16 mouse cellular contexts compared by ENCODE assay signal in the genomic region with DNA sequence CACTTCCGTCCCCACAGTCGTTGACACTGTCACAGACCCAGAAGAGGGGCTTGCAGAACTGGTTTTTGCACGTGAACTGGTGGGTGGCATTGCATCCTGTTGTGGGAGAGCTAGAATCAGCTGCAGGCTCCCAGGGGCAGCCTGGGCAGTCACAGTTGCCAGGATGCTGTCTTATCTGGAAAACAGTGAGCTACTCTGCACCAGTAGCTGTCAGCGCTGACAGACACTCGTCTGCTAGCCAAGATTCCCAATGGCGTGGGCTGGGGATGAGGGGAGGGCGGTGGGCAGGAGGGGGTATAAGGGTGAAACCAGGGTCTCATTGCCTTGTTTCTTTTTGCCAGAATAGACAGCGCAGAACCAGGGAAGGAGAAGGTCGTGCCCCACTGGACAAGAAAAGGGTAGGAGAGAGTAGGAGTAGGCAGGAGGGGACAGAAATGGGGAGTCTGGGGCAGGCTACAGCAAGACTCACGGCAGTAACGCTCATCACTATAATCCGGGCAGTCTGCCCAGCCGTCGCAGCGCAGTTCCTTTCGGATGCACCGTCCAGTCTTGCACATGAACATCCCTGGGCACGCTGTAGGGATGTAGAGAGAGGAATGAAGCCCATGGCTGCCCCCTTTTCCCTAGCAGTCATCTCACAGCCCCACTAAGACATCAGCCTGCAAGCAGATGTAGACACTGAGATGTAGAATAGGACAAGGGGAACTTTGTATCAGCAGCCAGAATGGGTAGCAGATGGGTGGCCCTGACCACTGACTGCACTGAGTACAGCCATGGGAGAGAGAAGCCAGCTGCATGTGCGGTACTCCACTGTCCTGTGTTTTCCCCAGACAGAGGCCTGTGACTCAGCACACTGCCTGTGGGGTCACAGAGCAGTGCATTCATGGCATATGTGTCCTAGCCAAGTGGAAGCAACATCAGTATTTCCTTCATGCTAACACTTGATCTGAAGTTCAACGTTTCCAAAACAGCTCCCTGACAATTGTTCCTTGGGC. TPM values are rescaled to one million over a fixed set of nuclear protein-coding genes. Genes with fewer than 3 reads are reported as not detected.
DNase-seq lines count a peak whose midpoint lies in the region; ATAC-seq and TF ChIP-seq lines count a peak whose summit lies in the region.
"Had no signal": no experiment of that assay in that cellular context is flagged by ENCODE, and none has a peak within 500 bp of the region (broad histone marks: within the 10 kb centered on the region; RNA-seq: fewer than 3 reads in every experiment).

No protein-coding gene starts in this region.

- no peak for TF ChIP-seq CTCF in hindbrain, postnatal 0 days (IDR thresholded peaks at IDR 0.05; ENCODE audit: low read depth)
- no peak for TF ChIP-seq CTCF in lung, postnatal 0 days (IDR thresholded peaks at IDR 0.05)

- no peak overlapping the region for H3K9ac ChIP-seq in hindbrain, postnatal 0 days (replicated peaks; ENCODE audit: low read length)
- no peak overlapping the region for H3K9ac ChIP-seq in lung, postnatal 0 days (replicated peaks; ENCODE audit: low read depth)
- no peak overlapping the region for H3K9ac ChIP-seq in embryonic facial prominence, embryonic 14.5 days (ENCODE audit: low read depth, low read length)
- H3K9ac ChIP-seq: embryonic facial prominence, embryonic 12.5 days; intestine, embryonic 15.5 days; liver, embryonic 14.5 days had no signal

- H3K4me1 ChIP-seq in hindbrain, postnatal 0 days (ENCODE audit: insufficient read depth, low read length) = no peaks in the 10 kb centered on the region
- no peaks in the 10 kb centered on the region for H3K4me1 ChIP-seq in hindbrain, embryonic 10.5 days (replicated peaks)
- no peaks in the 10 kb centered on the region for H3K4me1 ChIP-seq in lung, postnatal 0 days (ENCODE audit: insufficient read depth, low read depth, low read length)
- no peaks in the 10 kb centered on the region for H3K4me1 ChIP-seq in embryonic facial prominence, embryonic 14.5 days (ENCODE audit: control insufficient read depth, insufficient read depth, low read length)
- H3K4me1 ChIP-seq: embryonic facial prominence, embryonic 12.5 days; intestine, embryonic 15.5 days; limb, embryonic 10.5 days had no signal

- peak; percentile 90 for DNase-seq in heart, adult 11 months
- DNase-seq in heart, adult 8-10 months (ENCODE audit: low spot score) = no peak
- DNase-seq in hindbrain, postnatal 0 days (ENCODE audit: low spot score) = peak; percentile 51
- no peak for DNase-seq in hindbrain, embryonic 10.5 days (ENCODE audit: low spot score)
- peak; percentile 49 for DNase-seq in lung, postnatal 0 days (ENCODE audit: low spot score)
- no peak for DNase-seq in lung, postnatal 14 days
- no peak for DNase-seq in embryonic facial prominence, embryonic 14.5 days (ENCODE audit: low spot score)
- DNase-seq in adrenal gland, postnatal 10 days = no peak
- DNase-seq: gastrocnemius, postnatal 36 days; kidney, postnatal 14 days; right cerebral cortex, postnatal 4 days; thymus, postnatal 25 days had no signal

- no peaks in the 10 kb centered on the region for H3K27me3 ChIP-seq in hindbrain, postnatal 0 days (ENCODE audit: insufficient read depth, low read length)
- H3K27me3 ChIP-seq in hindbrain, embryonic 10.5 days (ENCODE audit: insufficient read depth, poor library complexity, severe bottlenecking) = no peaks in the 10 kb centered on the region
- H3K27me3 ChIP-seq in lung, postnatal 0 days (replicated peaks; ENCODE audit: insufficient read depth, low read length) = no peaks in the 10 kb centered on the region
- no peaks in the 10 kb centered on the region for H3K27me3 ChIP-seq in embryonic facial prominence, embryonic 14.5 days (replicated peaks; ENCODE audit: control insufficient read depth, insufficient read depth, low read length)
- H3K27me3 ChIP-seq: embryonic facial prominence, embryonic 12.5 days; intestine, embryonic 15.5 days had no signal

- H3K4me3 ChIP-seq in hindbrain, postnatal 0 days (ENCODE audit: low read length) = no peak overlapping the region
- H3K4me3 ChIP-seq in hindbrain, embryonic 10.5 days = no peak overlapping the region
- H3K4me3 ChIP-seq in lung, postnatal 0 days (ENCODE audit: low read depth, low read length) = no peak overlapping the region
- H3K4me3 ChIP-seq in embryonic facial prominence, embryonic 14.5 days (ENCODE audit: low read depth, low read length) = no peak overlapping the region
- H3K4me3 ChIP-seq: embryonic facial prominence, embryonic 12.5 days; intestine, embryonic 15.5 days; limb, embryonic 10.5 days had no signal

- peak overlapping the region; percentile 41; the same call in 1 of the 2 replicates for H3K27ac ChIP-seq in hindbrain, postnatal 0 days
- no peak overlapping the region for H3K27ac ChIP-seq in hindbrain, embryonic 10.5 days
- H3K27ac ChIP-seq in lung, postnatal 0 days (ENCODE audit: low read length) = no peak overlapping the region
- H3K27ac ChIP-seq in embryonic facial prominence, embryonic 14.5 days (replicated peaks; ENCODE audit: low read depth, low read length) = no peak overlapping the region
- H3K27ac ChIP-seq: embryonic facial prominence, embryonic 12.5 days; intestine, embryonic 15.5 days; limb, embryonic 10.5 days; liver, embryonic 14.5 days had no signal

- H3K36me3 ChIP-seq in hindbrain, postnatal 0 days (ENCODE audit: insufficient read depth, low read length) = no peaks in the 10 kb centered on the region
- H3K36me3 ChIP-seq in hindbrain, embryonic 10.5 days = no peaks in the 10 kb centered on the region
- H3K36me3 ChIP-seq in lung, postnatal 0 days (ENCODE audit: insufficient read depth, low read length) = no peaks in the 10 kb centered on the region
- no peaks in the 10 kb centered on the region for H3K36me3 ChIP-seq in embryonic facial prominence, embryonic 14.5 days (ENCODE audit: control insufficient read depth, insufficient read depth, low read length)
- H3K36me3 ChIP-seq: embryonic facial prominence, embryonic 12.5 days; limb, embryonic 10.5 days had no signal

- WGBS in hindbrain, postnatal 0 days = 46% methylated on average over 20 of the region's 20 CpGs
- 78% methylated on average over 20 of the region's 20 CpGs for WGBS in hindbrain, embryonic 10.5 days
- WGBS in lung, postnatal 0 days = 65% methylated on average over 20 of the region's 20 CpGs
- 78% methylated on average over 20 of the region's 20 CpGs for WGBS in embryonic facial prominence, embryonic 14.5 days

- TF ChIP-seq EP300 in lung, postnatal 0 days (IDR thresholded peaks at IDR 0.05) = no peak

- no peaks in the 10 kb centered on the region for H3K9me3 ChIP-seq in hindbrain, postnatal 0 days (ENCODE audit: low read length)
- H3K9me3 ChIP-seq in hindbrain, embryonic 10.5 days = no peaks in the 10 kb centered on the region
- no peaks in the 10 kb centered on the region for H3K9me3 ChIP-seq in lung, postnatal 0 days (ENCODE audit: low read length)
- H3K9me3 ChIP-seq in embryonic facial prominence, embryonic 14.5 days (ENCODE audit: control insufficient read depth, low read length) = no peaks in the 10 kb centered on the region
- H3K9me3 ChIP-seq: embryonic facial prominence, embryonic 12.5 days; intestine, embryonic 15.5 days; limb, embryonic 10.5 days had no signal

- peak; percentile 88 for ATAC-seq in hindbrain, postnatal 0 days
- ATAC-seq in lung, postnatal 0 days = peak; percentile 80
- peak; percentile 12; the same call in 1 of the 2 replicates for ATAC-seq in embryonic facial prominence, embryonic 14.5 days (ENCODE audit: low read depth)
- ATAC-seq: intestine, embryonic 15.5 days had no signal

- H3K4me2 ChIP-seq in hindbrain, postnatal 0 days (ENCODE audit: low read depth, low read length) = 0 out of 2 replicates have a peak overlapping the region, but pooled peaks have one; percentile 13
- H3K4me2 ChIP-seq in lung, postnatal 0 days (replicated peaks; ENCODE audit: low read depth, low read length) = no peak overlapping the region
- no peak overlapping the region for H3K4me2 ChIP-seq in embryonic facial prominence, embryonic 14.5 days (ENCODE audit: low read depth, low read length)
- H3K4me2 ChIP-seq: embryonic facial prominence, embryonic 12.5 days; intestine, embryonic 15.5 days had no signal

RNA-seq across cellular contexts. Expression of a gene that starts 34.3 kb away (rescaled TPM):
- total RNA-seq in heart, adult 8-10 months (2022) = under 1 TPM; 0.12 to 0.66 (median 0.22) TPM
- total RNA-seq in hindbrain, postnatal 0 days (2014; rRNA removed) = 1.1 TPM in 2 replicates
- 0.84 and 0.90 TPM in 2 replicates for polyA plus RNA-seq in hindbrain, postnatal 0 days (2015; fragmentation: Nextera tagmentation; extraction: Ambion mirVana)
- polyA plus RNA-seq in hindbrain, embryonic 10.5 days (2016; fragmentation: Nextera tagmentation; extraction: Ambion mirVana) = 4.9 and 9.6 TPM in 2 replicates
- polyA plus RNA-seq in lung, postnatal 0 days (2015; fragmentation: Nextera tagmentation; extraction: Ambion mirVana) = 36.6 and 42.3 TPM in 2 replicates
- polyA plus RNA-seq in embryonic facial prominence, embryonic 14.5 days (2014; fragmentation: Nextera tagmentation; extraction: Ambion mirVana) = 12.2 and 13.2 TPM in 2 replicates
- total RNA-seq in adrenal gland, postnatal 10 days (2021) = under 1 TPM; 0.75 to 0.82 TPM
- total RNA-seq: gastrocnemius, postnatal 36 days had no signal

Comparison
In these comparisons a context has a peak if more than half of its experiments do, and no peak if none do; other contexts are left out.
1. DNase-seq: peak in heart, adult 11 months (single experiment), hindbrain, postnatal 0 days (single experiment) and lung, postnatal 0 days (single experiment); none in heart, adult 8-10 months (single experiment), hindbrain, embryonic 10.5 days (single experiment), lung, postnatal 14 days (single experiment), embryonic facial prominence, embryonic 14.5 days (single experiment) and adrenal gland, postnatal 10 days (single experiment).
2. ATAC-seq: peak in every context shown above with its lines; median percentile 88 in hindbrain, postnatal 0 days; 80 in lung, postnatal 0 days; 12 in embryonic facial prominence, embryonic 14.5 days.